Mouse (Mus musculus) cortical plate, adult 2 months (tissue): ENCODE measurements around the gene Hist1h2ad. TPM values are rescaled to one million over a fixed set of nuclear protein-coding genes. Genes with fewer than 3 reads are reported as not detected.
A peak's percentile ranks its signal among the peaks of the same experiment; 100 is the strongest.
"Not testable (repeated sequence)": the region's sequence is repeated elsewhere in the genome, so short reads cannot be mapped to it uniquely, and the experiment has no call there.

ENCODE experiments used
- H3K27ac ChIP-seq: fragments of 200-500 bp; 2 replicates; pipeline ENCODE4 v1.5.1; 2012; ENCODE audit warnings: low read length, control low read depth, inconsistent platforms; ENCODE audit not compliant: insufficient read depth
- H3K4me1 ChIP-seq: fragments of 200-500 bp; 2 replicates; pipeline ENCODE4 v1.6.1; 2011; ENCODE audit warnings: low read length; ENCODE audit not compliant: control insufficient read depth, insufficient read depth
- H3K4me3 ChIP-seq: fragments of 200-500 bp; 2 replicates; pipeline ENCODE4 v1.5.1; 2011; ENCODE audit warnings: mild to moderate bottlenecking, low read length, control low read depth; ENCODE audit not compliant: insufficient read depth
- CTCF ChIP-seq: fragments of 200-500 bp; IDR thresholded peaks from 2 replicates; pipeline ENCODE4 v1.5.1; 2011; ENCODE audit warnings: mild to moderate bottlenecking, control low read depth, low read length; ENCODE audit not compliant: insufficient read depth; ENCODE audit errors: extremely low read depth
- POLR2A ChIP-seq: fragments of 200-500 bp; IDR thresholded peaks from 2 replicates; pipeline ENCODE4 v1.6.1; 2011; ENCODE audit warnings: mild to moderate bottlenecking, low read length, control low read depth; ENCODE audit not compliant: insufficient read depth; ENCODE audit errors: extremely low read depth
- polyA plus RNA-seq: library from polyadenylated mRNA; depleted of rRNA; stranded (reverse); fragments of >200 nt; gene quantifications from 2 replicates; pipeline ENCODE4 v1.2.3, GENCODE M21; 2012

Hist1h2ad gene
- polyA plus RNA-seq, 1 experiment = 0.92 TPM

- H3K27ac ChIP-seq = no peak overlapping the region
- H3K4me1 ChIP-seq = no peaks in the 10 kb centered on the region; the same call in 1 of the 2 replicates
- no peak for TF ChIP-seq CTCF
- TF ChIP-seq POLR2A = no peak
- H3K4me3 ChIP-seq = peak overlapping the region; percentile 66; the same call in 1 of the 2 replicates
These were observed 22.0 kb upstream of the Hist1h2ad start for GRCm38 (mm10) chr13:23551931-23552914.

- Histone ChIP-seq H3K4me1 (no peaks in the 10 kb centered on the region; the same call in 1 of the 2 replicates), H3K4me3 (no peak within 1 kb of the TSS), H3K27ac (no peak within 1 kb of the TSS)
- TF ChIP-seq CTCF (no peak), POLR2A (no peak)
These were observed 21.2 kb upstream of the Hist1h2ad start, which contains the start of gene Hist1h1d for GRCm38 (mm10) chr13:23552962-23553361. Gene Hist1h1d (plus strand): TSS chr13:23553262.

GRCm38 (mm10) chr13:23554393-23554792, 19.8 kb upstream of the Hist1h2ad start:
- H3K4me1 ChIP-seq = no peaks in the 10 kb centered on the region; the same call in 1 of the 2 replicates
- peak overlapping the region; percentile 85 for H3K4me3 ChIP-seq
- no peak for TF ChIP-seq CTCF
- peak overlapping the region; percentile 84; the same call in 1 of the 2 replicates for H3K27ac ChIP-seq

GRCm38 (mm10) chr13:23554925-23555838, 19.0 kb upstream of the Hist1h2ad start:
- TF ChIP-seq CTCF (no peak), POLR2A (peak; percentile 94)
- Histone ChIP-seq H3K27ac (peak overlapping the region; percentile 88; the same call in 1 of the 2 replicates), H3K4me3 (peak overlapping the region; percentile 85)

GRCm38 (mm10) chr13:23555839-23556416, 18.3 kb upstream of the Hist1h2ad start:
- TF ChIP-seq POLR2A = peak; percentile 75
- TF ChIP-seq CTCF = no peak
- H3K27ac ChIP-seq = peak overlapping the region; percentile 61; the same call in 1 of the 2 replicates
- H3K4me1 ChIP-seq = no peaks in the 10 kb centered on the region; the same call in 1 of the 2 replicates
- H3K4me3 ChIP-seq = peak overlapping the region; percentile 85

More at GRCm38 (mm10) chr13:23554925-23555838, 19.0 kb upstream of the Hist1h2ad start:
- H3K4me1 ChIP-seq = no peaks in the 10 kb centered on the region; the same call in 1 of the 2 replicates

GRCm38 (mm10) chr13:23556906-23557305, 17.3 kb upstream of the Hist1h2ad start:
- TF ChIP-seq POLR2A (no peak), CTCF (no peak)
- H3K4me3 ChIP-seq = no peak overlapping the region; the same call in 1 of the 2 replicates
- no peak overlapping the region for H3K27ac ChIP-seq
- no peaks in the 10 kb centered on the region; the same call in 1 of the 2 replicates for H3K4me1 ChIP-seq

GRCm38 (mm10) chr13:23560699-23561098, 13.5 kb upstream of the Hist1h2ad start:
- not testable (repeated sequence) for H3K27ac ChIP-seq, H3K4me3 ChIP-seq, H3K4me1 ChIP-seq

- Histone ChIP-seq H3K27ac (0 out of 2 replicates have a peak overlapping the region, but pooled peaks have one; percentile 26), H3K4me3 (peak overlapping the region; percentile 7)
- H3K4me1 ChIP-seq = not testable (repeated sequence)
These were observed 12.7 kb upstream of the Hist1h2ad start for GRCm38 (mm10) chr13:23561531-23561882.
